Mouse (Mus musculus) olfactory bulb, adult 2 months (tissue): ENCODE measurements around the gene Scgb2a2. TPM values are rescaled to one million over a fixed set of nuclear protein-coding genes. Genes with fewer than 3 reads are reported as not detected.
"Not testable (repeated sequence)": the region's sequence is repeated elsewhere in the genome, so short reads cannot be mapped to it uniquely, and the experiment has no call there.

Source experiments
- H3K27ac ChIP-seq: fragments of 200-500 bp; 2 replicates; pipeline ENCODE4 v1.5.1; 2012; ENCODE audit warnings: low read depth, low read length; ENCODE audit not compliant: insufficient read depth
- H3K4me1 ChIP-seq: fragments of 200-500 bp; 2 replicates; pipeline ENCODE4 v1.6.1; 2012; ENCODE audit warnings: low read length; ENCODE audit not compliant: control insufficient read depth, insufficient read depth
- H3K4me3 ChIP-seq: fragments of 200-500 bp; 2 replicates; pipeline ENCODE4 v1.5.1; 2012; ENCODE audit warnings: mild to moderate bottlenecking, low read depth, low read length, moderate library complexity; ENCODE audit not compliant: insufficient read depth
- CTCF ChIP-seq: fragments of 200-500 bp; IDR thresholded peaks from 2 replicates; pipeline ENCODE4 v1.5.1; 2012; ENCODE audit warnings: low read depth, mild to moderate bottlenecking, low read length, moderate library complexity; ENCODE audit not compliant: insufficient read depth
- POLR2A ChIP-seq: fragments of 200-500 bp; IDR thresholded peaks from 2 replicates; pipeline ENCODE4 v1.6.1; 2012; ENCODE audit warnings: mild to moderate bottlenecking, low read depth, low read length, moderate library complexity; ENCODE audit not compliant: insufficient read depth
- WGBS: fragments of 180-500 bp; shearing (Covaris S2); methylation state at CpG from one replicate; pipeline ENCODE4 v1.1.7; 2018; 5-methylcytosine and 5-hydroxymethylcytosine counted together
- polyA plus RNA-seq: library from polyadenylated mRNA; stranded (reverse); fragments of >200 nt; gene quantifications from 2 replicates; pipeline ENCODE4 v1.2.4, GENCODE M21; 2012; ENCODE audit warnings: low replicate concordance; ENCODE audit not compliant: missing spikeins, insufficient read depth, insufficient read length

Scgb2a2 gene
- polyA plus RNA-seq = not detected in 2 replicates

- Histone ChIP-seq H3K27ac (no peak within 1 kb of the TSS), H3K4me1 (no peaks in the 10 kb centered on the region), H3K4me3 (no peak within 1 kb of the TSS)
- TF ChIP-seq POLR2A = no peak
- no peak for TF ChIP-seq CTCF
- 80% methylated on average over 2 of the region's 2 CpGs for WGBS
Measured at GRCm38 (mm10) chr19:9847262-9847661, at the start of gene Scgb2a2. Gene Scgb2a2, plus strand, starts transcription at chr19:9847562.

GRCm38 (mm10) chr19:9836581-9837340 is 10.6 kb upstream of the Scgb2a2 start:
- H3K4me1 ChIP-seq, H3K27ac ChIP-seq: not testable (repeated sequence)
- H3K4me3 ChIP-seq = peak overlapping the region; percentile 34
- WGBS = 15% methylated on average over 20 of the region's 21 CpGs

GRCm38 (mm10) chr19:9837341-9837715 is 10.0 kb upstream of the Scgb2a2 start:
- Histone ChIP-seq H3K27ac (no peak overlapping the region), H3K4me1 (no peaks in the 10 kb centered on the region)

GRCm38 (mm10) chr19:9849368-9850075 is 2.2 kb downstream of the Scgb2a2 start:
- not testable (repeated sequence) for H3K27ac ChIP-seq, H3K4me1 ChIP-seq, H3K4me3 ChIP-seq
- WGBS = 67% methylated on average over 3 of the region's 3 CpGs

More at GRCm38 (mm10) chr19:9837341-9837715, 10.0 kb upstream of the Scgb2a2 start:
- 56% methylated on average over 2 of the region's 2 CpGs for WGBS
- TF ChIP-seq CTCF = no peak
- TF ChIP-seq POLR2A = no peak
- no peak overlapping the region for H3K4me3 ChIP-seq

GRCm38 (mm10) chr19:9860821-9861220 is 13.5 kb downstream of the Scgb2a2 start:
- not testable (repeated sequence) for H3K27ac ChIP-seq, H3K4me3 ChIP-seq, H3K4me1 ChIP-seq
- 89% methylated on average over 3 of the region's 3 CpGs for WGBS

GRCm38 (mm10) chr19:9864856-9865255 is 17.5 kb downstream of the Scgb2a2 start:
- Histone ChIP-seq H3K4me1 (no peaks in the 10 kb centered on the region), H3K27ac (no peak overlapping the region), H3K4me3 (no peak overlapping the region)
- 68% methylated on average over 1 of the region's 1 CpGs for WGBS
- no peak for TF ChIP-seq POLR2A
- no peak for TF ChIP-seq CTCF

GRCm38 (mm10) chr19:9865466-9865865 is 18.1 kb downstream of the Scgb2a2 start:
- TF ChIP-seq CTCF = no peak
- no peak for TF ChIP-seq POLR2A
- no peaks in the 10 kb centered on the region for H3K4me1 ChIP-seq
- H3K27ac ChIP-seq = no peak overlapping the region
- no peak overlapping the region for H3K4me3 ChIP-seq

GRCm38 (mm10) chr19:9878186-9878835 is 30.9 kb downstream of the Scgb2a2 start:
- WGBS = 56% methylated on average over 20 of the region's 20 CpGs
- Histone ChIP-seq H3K27ac (peak overlapping the region; percentile 74), H3K4me1 (peaks cover 24% of the 10 kb centered on the region), H3K4me3 (peak overlapping the region; percentile 38)
- TF ChIP-seq POLR2A (no peak), CTCF (no peak)

- Histone ChIP-seq H3K27ac (no peak overlapping the region), H3K4me3 (no peak overlapping the region), H3K4me1 (no peaks in the 10 kb centered on the region)
- TF ChIP-seq POLR2A (no peak), CTCF (no peak)
- WGBS = 96% methylated on average over 1 of the region's 1 CpGs
Measured at GRCm38 (mm10) chr19:9886348-9886747, 39.0 kb downstream of the Scgb2a2 start.

- H3K27ac ChIP-seq = no peak overlapping the region
- TF ChIP-seq POLR2A = no peak
- no peak for TF ChIP-seq CTCF
- WGBS = 84% methylated on average over 8 of the region's 8 CpGs
- H3K4me1 ChIP-seq = no peaks in the 10 kb centered on the region
- H3K4me3 ChIP-seq = no peak overlapping the region
Measured at GRCm38 (mm10) chr19:9886771-9887170, 39.4 kb downstream of the Scgb2a2 start.
